Mouse (Mus musculus): Measurements from ENCODE around the gene Prelid3b.

GRCm38 (mm10) chr2:174500814-174501503, 28.1 kb upstream of the Prelid3b start:
- TF ChIP-seq CTCF (IDR thresholded peaks at IDR 0.05) (no peak), EP300 (IDR thresholded peaks at IDR 0.05) (no peak)

Measured in lung, postnatal 0 days (tissue).